Mouse (Mus musculus) kidney, adult 2 months (tissue): Measurements from ENCODE around the gene Gm4307. TPM values are rescaled to one million over a fixed set of nuclear protein-coding genes. Genes with fewer than 3 reads are reported as not detected.
"Not testable (repeated sequence)": the region's sequence is repeated elsewhere in the genome, so short reads cannot be mapped to it uniquely, and the experiment has no call there.

ENCODE experiments used
- DNase-seq: peaks from one replicate; pipeline ENCODE4 v3.0.0; 2021
- H3K27ac ChIP-seq: fragments of 200-500 bp; 2 replicates; pipeline ENCODE4 v1.5.1; 2012; ENCODE audit warnings: low read depth, low read length, control low read depth, inconsistent platforms; ENCODE audit not compliant: insufficient read depth
- H3K27me3 ChIP-seq: fragments of 200-500 bp; replicated peaks from 2 replicates; pipeline ENCODE4 v1.6.1; 2012; ENCODE audit warnings: mild to moderate bottlenecking, moderate library complexity, low read length, inconsistent platforms; ENCODE audit not compliant: control insufficient read depth, insufficient read depth
- H3K36me3 ChIP-seq: fragments of 200-500 bp; 2 replicates; pipeline ENCODE4 v1.6.1; 2012; ENCODE audit warnings: mild to moderate bottlenecking, moderate library complexity, low read length, inconsistent platforms; ENCODE audit not compliant: control insufficient read depth, insufficient read depth
- H3K4me1 ChIP-seq: fragments of 200-500 bp; 2 replicates; pipeline ENCODE4 v1.6.1; 2011; ENCODE audit warnings: low read length; ENCODE audit not compliant: control insufficient read depth, insufficient read depth
- H3K4me3 ChIP-seq: fragments of 200-500 bp; 2 replicates; pipeline ENCODE4 v1.5.1; 2011; ENCODE audit warnings: mild to moderate bottlenecking, low read depth, low read length, control low read depth; ENCODE audit not compliant: insufficient read depth
- WGBS: fragments of 180-500 bp; shearing (Covaris S2); methylation state at CpG from one replicate; pipeline ENCODE4 v1.1.7; 2018; 5-methylcytosine and 5-hydroxymethylcytosine counted together
- polyA plus RNA-seq: library from polyadenylated mRNA; depleted of rRNA; stranded (reverse); fragments of >200 nt; gene quantifications from 2 replicates; pipeline ENCODE4 v1.2.3, GENCODE M21; 2012; rRNA removed

Gene Gm4307
- polyA plus RNA-seq = not detected in 2 replicates

GRCm38 (mm10) chr10:100361038-100361437 lies at the start of gene Gm4307:
Gene Gm4307, plus strand, starts transcription at chr10:100361338.
- H3K4me1 ChIP-seq, H3K27ac ChIP-seq, H3K4me3 ChIP-seq, DNase-seq, H3K27me3 ChIP-seq, H3K36me3 ChIP-seq: not testable (repeated sequence)
- WGBS = no CpG with 5 or more reads among the region's 3 CpGs

DNA sequence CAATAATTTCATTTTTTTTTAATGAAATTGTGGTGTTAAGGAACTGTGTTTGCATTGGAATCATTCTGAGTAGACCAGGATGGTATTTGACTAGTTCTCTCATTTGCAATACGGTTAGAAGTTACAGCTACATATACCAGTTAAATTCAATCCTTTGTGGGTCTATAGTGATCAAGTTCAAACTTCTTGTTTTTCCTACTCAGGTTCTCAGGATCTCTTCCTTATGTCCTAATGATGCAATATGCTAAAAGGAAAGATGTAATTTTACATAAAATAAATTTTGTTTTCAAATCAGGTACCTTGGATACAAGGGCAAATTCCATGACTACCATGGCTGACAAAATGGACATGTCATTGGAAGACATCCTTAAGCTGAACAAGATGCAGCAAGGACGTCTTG lies 25.8 kb upstream of the Gm4307 start, which contains the start of gene Gm4301:
TSS of gene Gm4301 (plus strand) at position 301 of the 400 bp plus-strand sequence.
- not testable (repeated sequence) for H3K4me1 ChIP-seq, H3K36me3 ChIP-seq, H3K27ac ChIP-seq, DNase-seq, H3K4me3 ChIP-seq, H3K27me3 ChIP-seq
- no CpG with 5 or more reads among the region's 2 CpGs for whole genome bisulfite sequencing

GRCm38 (mm10) chr10:100340536-100340935 lies 20.6 kb upstream of the Gm4307 start, which contains the start of gene Gm4302:
Gene Gm4302, plus strand, starts transcription at chr10:100340836.
- H3K36me3 ChIP-seq, H3K27me3 ChIP-seq, DNase-seq, H3K27ac ChIP-seq, H3K4me3 ChIP-seq, H3K4me1 ChIP-seq: not testable (repeated sequence)
- no CpG with 5 or more reads among the region's 3 CpGs for WGBS

DNA sequence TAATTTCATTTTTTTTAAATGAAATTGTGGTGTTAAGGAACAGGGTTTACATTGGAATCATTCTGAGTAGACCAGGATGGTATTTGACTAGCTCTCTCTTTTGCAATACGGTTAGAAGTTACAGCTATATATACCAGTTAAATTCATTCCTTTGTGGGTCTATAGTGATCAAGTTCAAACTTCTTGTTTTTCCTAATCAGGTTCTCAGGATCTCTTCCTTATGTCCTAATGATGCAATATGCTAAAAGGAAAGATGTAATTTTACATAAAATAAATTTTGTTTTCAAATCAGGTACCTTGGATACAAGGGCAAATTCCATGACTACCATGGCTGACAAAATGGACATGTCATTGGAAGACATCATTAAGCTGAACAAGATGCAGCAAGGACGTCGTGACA lies 15.5 kb upstream of the Gm4307 start, which contains the start of gene Gm4303:
TSS of gene Gm4303 (plus strand) at position 301 of the 400 bp plus-strand sequence.
- H3K4me1 ChIP-seq, H3K36me3 ChIP-seq, H3K27ac ChIP-seq, DNase-seq, H3K27me3 ChIP-seq, H3K4me3 ChIP-seq: not testable (repeated sequence)
- no CpG with 5 or more reads among the region's 3 CpGs for WGBS

- H3K27me3 ChIP-seq, H3K36me3 ChIP-seq, H3K4me1 ChIP-seq, H3K4me3 ChIP-seq, H3K27ac ChIP-seq, DNase-seq: not testable (repeated sequence)
- no CpG with 5 or more reads among the region's 3 CpGs for WGBS
Measured at GRCm38 (mm10) chr10:100350793-100351192, 10.3 kb upstream of the Gm4307 start, which contains the start of gene Gm4305. Gene Gm4305, plus strand, starts transcription at chr10:100351093.

DNA sequence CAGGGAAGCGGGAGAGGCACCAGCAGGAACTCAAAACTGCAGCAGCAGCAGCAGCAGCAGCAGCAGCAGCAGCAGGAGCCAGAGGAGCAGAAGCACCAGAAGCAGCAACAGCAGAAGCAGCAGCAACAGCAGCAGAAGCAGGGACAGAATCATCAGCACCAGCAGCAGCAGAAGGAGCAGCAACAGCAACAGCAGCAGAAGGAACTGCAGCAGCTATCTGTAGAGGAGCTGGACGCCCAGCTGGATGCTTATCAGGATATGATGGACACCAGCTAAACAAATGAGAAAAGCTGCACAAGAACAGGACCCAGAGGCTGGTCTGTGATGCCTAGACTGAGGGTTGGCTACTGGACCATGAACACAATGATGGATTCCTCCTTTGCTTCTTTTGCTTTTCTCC lies 4.3 kb upstream of the Gm4307 start:
- H3K27ac ChIP-seq, H3K4me1 ChIP-seq, H3K27me3 ChIP-seq, H3K36me3 ChIP-seq, H3K4me3 ChIP-seq: not testable (repeated sequence)
- DNase-seq = peak; percentile 5
- 82% methylated on average over 2 of the region's 2 CpGs for WGBS

DNA sequence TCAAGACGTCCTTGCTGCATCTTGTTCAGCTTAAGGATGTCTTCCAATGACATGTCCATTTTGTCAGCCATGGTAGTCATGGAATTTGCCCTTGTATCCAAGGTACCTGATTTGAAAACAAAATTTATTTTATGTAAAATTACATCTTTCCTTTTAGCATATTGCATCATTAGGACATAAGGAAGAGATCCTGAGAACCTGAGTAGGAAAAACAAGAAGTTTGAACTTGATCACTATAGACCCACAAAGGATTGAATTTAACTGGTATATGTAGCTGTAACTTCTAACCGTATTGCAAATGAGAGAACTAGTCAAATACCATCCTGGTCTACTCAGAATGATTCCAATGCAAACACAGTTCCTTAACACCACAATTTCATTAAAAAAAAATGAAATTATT lies 21.3 kb downstream of the Gm4307 start, which contains the start of gene Gm4312:
TSS of gene Gm4312 (minus strand) at position 101 of the 400 bp plus-strand sequence.
- not testable (repeated sequence) for DNase-seq, H3K4me3 ChIP-seq, H3K27ac ChIP-seq, H3K27me3 ChIP-seq, H3K4me1 ChIP-seq, H3K36me3 ChIP-seq
- WGBS = no CpG with 5 or more reads among the region's 2 CpGs

DNA sequence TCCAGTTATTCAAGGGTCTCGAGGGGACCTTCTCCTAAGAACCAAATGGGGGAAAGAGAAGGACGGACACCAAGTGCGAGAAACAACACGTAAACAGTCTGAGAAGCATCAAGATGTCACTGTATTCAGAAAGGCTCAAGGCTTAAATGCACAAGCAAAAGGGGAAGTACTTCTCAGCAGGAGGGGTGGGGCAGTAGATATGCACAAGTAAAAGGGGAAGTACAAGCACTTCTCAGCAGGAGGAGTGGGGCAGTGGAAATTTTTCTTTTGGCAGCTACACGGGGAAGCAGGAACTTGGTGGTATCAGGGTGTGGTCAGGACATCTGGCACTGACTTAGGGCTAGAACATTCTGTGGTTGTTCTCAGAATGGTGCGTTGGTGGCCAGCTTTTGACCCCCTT lies 41.2 kb downstream of the Gm4307 start:
- not testable (repeated sequence) for H3K4me3 ChIP-seq, H3K4me1 ChIP-seq, H3K36me3 ChIP-seq, H3K27ac ChIP-seq, H3K27me3 ChIP-seq, DNase-seq
- WGBS = 84% methylated on average over 6 of the region's 6 CpGs

Other genes starting within 250 kb of the Gm4307 start
- gene Gm4301, start 25.7 kb upstream of the Gm4307 start, polyA plus RNA-seq = not detected in 2 replicates
- gene Gm4302, start 20.5 kb upstream of the Gm4307 start, polyA plus RNA-seq = not detected in 2 replicates
- gene Gm4303, start 15.4 kb upstream of the Gm4307 start, polyA plus RNA-seq = not detected in 2 replicates
- gene Gm4305, start 10.2 kb upstream of the Gm4307 start, polyA plus RNA-seq = not detected in 2 replicates
- gene Gm4312, start 21.2 kb downstream of the Gm4307 start, polyA plus RNA-seq = not detected in 2 replicates
- 6.8 and 8.3 TPM in 2 replicates for gene Tmtc3, start 126.0 kb downstream of the Gm4307 start, polyA plus RNA-seq
- gene Cep290, start 126.2 kb downstream of the Gm4307 start, polyA plus RNA-seq = 0.49 and 0.89 TPM in 2 replicates
- gene 4930430F08Rik, start 229.1 kb downstream of the Gm4307 start, polyA plus RNA-seq = 11.5 and 14.1 TPM in 2 replicates
- gene 1700017N19Rik, start 229.1 kb downstream of the Gm4307 start, polyA plus RNA-seq = not detected in 2 replicates